Mouse (Mus musculus): ENCODE results near the gene Dock9. TPM values are rescaled to one million over a fixed set of nuclear protein-coding genes. Genes with fewer than 3 reads are reported as not detected.
"Not testable (repeated sequence)": the region's sequence is repeated elsewhere in the genome, so short reads cannot be mapped to it uniquely, and the experiment has no call there.

Gene Dock9
- polyA plus RNA-seq, 1 experiment from 2014 or later: 6.0 TPM

GRCm38 (mm10) chr14:121721431-121721830 is 76.2 kb downstream of the Dock9 start:
- Histone ChIP-seq H3K4me1 (replicated peaks; ENCODE audit: control insufficient read depth, insufficient read depth, low read length) (no peaks in the 10 kb centered on the region), H3K27me3 (ENCODE audit: control insufficient read depth, insufficient read depth, low read length) (no peaks in the 10 kb centered on the region), H3K36me3 (ENCODE audit: control insufficient read depth, insufficient read depth, low read length) (no peaks in the 10 kb centered on the region), H3K4me2 (replicated peaks; ENCODE audit: low read depth, low read length) (no peak overlapping the region), H3K4me3 (ENCODE audit: low read depth, low read length) (no peak overlapping the region), H3K9me3 (ENCODE audit: control insufficient read depth, low read length) (no peaks in the 10 kb centered on the region), H3K9ac (ENCODE audit: low read depth, low read length) (no peak overlapping the region), H3K27ac (ENCODE audit: low read depth, low read length) (no peak overlapping the region)
- DNase-seq (ENCODE audit: low spot score): no peak
- ATAC-seq (ENCODE audit: low FRiP score): no peak
- WGBS: 90% methylated on average over 5 of the region's 5 CpGs

GRCm38 (mm10) chr14:121719638-121720601 is 77.7 kb downstream of the Dock9 start:
- DNase-seq (ENCODE audit: low spot score) (no peak), ATAC-seq (ENCODE audit: low FRiP score) (no peak)
- H3K27me3 ChIP-seq (ENCODE audit: control insufficient read depth, insufficient read depth, low read length): no peaks in the 10 kb centered on the region
- H3K27ac ChIP-seq (ENCODE audit: low read depth, low read length): no peak overlapping the region
- H3K4me2 ChIP-seq (replicated peaks; ENCODE audit: low read depth, low read length): no peak overlapping the region
- 78% methylated on average over 9 of the region's 9 CpGs for WGBS
- H3K9ac ChIP-seq (ENCODE audit: low read depth, low read length): no peak overlapping the region
- no peaks in the 10 kb centered on the region for H3K9me3 ChIP-seq (ENCODE audit: control insufficient read depth, low read length)
- no peaks in the 10 kb centered on the region for H3K4me1 ChIP-seq (replicated peaks; ENCODE audit: control insufficient read depth, insufficient read depth, low read length)
- no peak overlapping the region for H3K4me3 ChIP-seq (ENCODE audit: low read depth, low read length)
- H3K36me3 ChIP-seq (ENCODE audit: control insufficient read depth, insufficient read depth, low read length): no peaks in the 10 kb centered on the region

GRCm38 (mm10) chr14:121714799-121715198 is 82.8 kb downstream of the Dock9 start:
- DNase-seq (ENCODE audit: low spot score); H3K9me3 ChIP-seq (ENCODE audit: control insufficient read depth, low read length); H3K27ac ChIP-seq (ENCODE audit: low read depth, low read length); H3K4me3 ChIP-seq (ENCODE audit: low read depth, low read length); H3K4me2 ChIP-seq (replicated peaks; ENCODE audit: low read depth, low read length); H3K36me3 ChIP-seq (ENCODE audit: control insufficient read depth, insufficient read depth, low read length); ATAC-seq (ENCODE audit: low FRiP score); H3K9ac ChIP-seq (ENCODE audit: low read depth, low read length); H3K27me3 ChIP-seq (ENCODE audit: control insufficient read depth, insufficient read depth, low read length); H3K4me1 ChIP-seq (replicated peaks; ENCODE audit: control insufficient read depth, insufficient read depth, low read length): not testable (repeated sequence)
- 92% methylated on average over 3 of the region's 3 CpGs for WGBS

GRCm38 (mm10) chr14:121714268-121714667 is 83.4 kb downstream of the Dock9 start:
- no peaks in the 10 kb centered on the region for H3K4me1 ChIP-seq (replicated peaks; ENCODE audit: control insufficient read depth, insufficient read depth, low read length)
- H3K27me3 ChIP-seq (ENCODE audit: control insufficient read depth, insufficient read depth, low read length): no peaks in the 10 kb centered on the region
- WGBS: 77% methylated on average over 2 of the region's 2 CpGs
- no peak overlapping the region for H3K9ac ChIP-seq (ENCODE audit: low read depth, low read length)
- H3K27ac ChIP-seq (ENCODE audit: low read depth, low read length): no peak overlapping the region
- ATAC-seq (ENCODE audit: low FRiP score) (no peak), DNase-seq (ENCODE audit: low spot score) (no peak)
- H3K36me3 ChIP-seq (ENCODE audit: control insufficient read depth, insufficient read depth, low read length): no peaks in the 10 kb centered on the region
- no peak overlapping the region for H3K4me3 ChIP-seq (ENCODE audit: low read depth, low read length)
- no peak overlapping the region for H3K4me2 ChIP-seq (replicated peaks; ENCODE audit: low read depth, low read length)
- no peaks in the 10 kb centered on the region for H3K9me3 ChIP-seq (ENCODE audit: control insufficient read depth, low read length)

- H3K27me3 ChIP-seq (ENCODE audit: control insufficient read depth, insufficient read depth, low read length): no peaks in the 10 kb centered on the region
- no peak overlapping the region for H3K4me3 ChIP-seq (ENCODE audit: low read depth, low read length)
- H3K27ac ChIP-seq (ENCODE audit: low read depth, low read length): no peak overlapping the region
- H3K4me2 ChIP-seq (replicated peaks; ENCODE audit: low read depth, low read length): no peak overlapping the region
- no peaks in the 10 kb centered on the region for H3K4me1 ChIP-seq (replicated peaks; ENCODE audit: control insufficient read depth, insufficient read depth, low read length)
- 59% methylated on average over 4 of the region's 4 CpGs for WGBS
- ATAC-seq (ENCODE audit: low FRiP score) (peak; percentile 17; the same call in 1 of the 2 replicates), DNase-seq (ENCODE audit: low spot score) (no peak)
- H3K9me3 ChIP-seq (ENCODE audit: control insufficient read depth, low read length): no peaks in the 10 kb centered on the region
- H3K36me3 ChIP-seq (ENCODE audit: control insufficient read depth, insufficient read depth, low read length): no peaks in the 10 kb centered on the region
- no peak overlapping the region for H3K9ac ChIP-seq (ENCODE audit: low read depth, low read length)
These were observed 83.8 kb downstream of the Dock9 start for GRCm38 (mm10) chr14:121713830-121714197.

- no peak overlapping the region for H3K27ac ChIP-seq (ENCODE audit: low read depth, low read length)
- peak; percentile 57 for ATAC-seq (ENCODE audit: low FRiP score)
These were observed 84.3 kb downstream of the Dock9 start for GRCm38 (mm10) chr14:121713166-121713829.

GRCm38 (mm10) chr14:121711089-121711826 is 86.4 kb downstream of the Dock9 start:
- Histone ChIP-seq H3K36me3 (ENCODE audit: control insufficient read depth, insufficient read depth, low read length) (no peaks in the 10 kb centered on the region), H3K27me3 (ENCODE audit: control insufficient read depth, insufficient read depth, low read length) (no peaks in the 10 kb centered on the region), H3K27ac (ENCODE audit: low read depth, low read length) (no peak overlapping the region), H3K9me3 (ENCODE audit: control insufficient read depth, low read length) (no peaks in the 10 kb centered on the region), H3K9ac (ENCODE audit: low read depth, low read length) (no peak overlapping the region), H3K4me1 (replicated peaks; ENCODE audit: control insufficient read depth, insufficient read depth, low read length) (no peaks in the 10 kb centered on the region), H3K4me3 (ENCODE audit: low read depth, low read length) (no peak overlapping the region), H3K4me2 (replicated peaks; ENCODE audit: low read depth, low read length) (no peak overlapping the region)
- no peak for ATAC-seq (ENCODE audit: low FRiP score)
- no peak for DNase-seq (ENCODE audit: low spot score)
- 73% methylated on average over 14 of the region's 14 CpGs for WGBS

More at GRCm38 (mm10) chr14:121713166-121713829, 84.3 kb downstream of the Dock9 start:
- Histone ChIP-seq H3K4me1 (replicated peaks; ENCODE audit: control insufficient read depth, insufficient read depth, low read length) (no peaks in the 10 kb centered on the region), H3K9ac (ENCODE audit: low read depth, low read length) (no peak overlapping the region), H3K27me3 (ENCODE audit: control insufficient read depth, insufficient read depth, low read length) (no peaks in the 10 kb centered on the region), H3K9me3 (ENCODE audit: control insufficient read depth, low read length) (no peaks in the 10 kb centered on the region), H3K4me2 (replicated peaks; ENCODE audit: low read depth, low read length) (no peak overlapping the region), H3K36me3 (ENCODE audit: control insufficient read depth, insufficient read depth, low read length) (no peaks in the 10 kb centered on the region), H3K4me3 (ENCODE audit: low read depth, low read length) (no peak overlapping the region)
- peak; percentile 23 for DNase-seq (ENCODE audit: low spot score)
- 19% methylated on average over 7 of the region's 7 CpGs for WGBS

GRCm38 (mm10) chr14:121710130-121710529 is 87.5 kb downstream of the Dock9 start:
- ATAC-seq (ENCODE audit: low FRiP score): no peak
- H3K4me1 ChIP-seq (replicated peaks; ENCODE audit: control insufficient read depth, insufficient read depth, low read length): no peaks in the 10 kb centered on the region
- no peak for DNase-seq (ENCODE audit: low spot score)
- H3K9me3 ChIP-seq (ENCODE audit: control insufficient read depth, low read length): no peaks in the 10 kb centered on the region
- no peak overlapping the region for H3K4me3 ChIP-seq (ENCODE audit: low read depth, low read length)
- H3K36me3 ChIP-seq (ENCODE audit: control insufficient read depth, insufficient read depth, low read length): no peaks in the 10 kb centered on the region
- no peak overlapping the region for H3K27ac ChIP-seq (ENCODE audit: low read depth, low read length)
- 80% methylated on average over 3 of the region's 3 CpGs for WGBS
- no peaks in the 10 kb centered on the region for H3K27me3 ChIP-seq (ENCODE audit: control insufficient read depth, insufficient read depth, low read length)
- no peak overlapping the region for H3K4me2 ChIP-seq (replicated peaks; ENCODE audit: low read depth, low read length)
- H3K9ac ChIP-seq (ENCODE audit: low read depth, low read length): no peak overlapping the region
